Mouse (Mus musculus): ENCODE results near the gene Morc3. TPM values are rescaled to one million over a fixed set of nuclear protein-coding genes. Genes with fewer than 3 reads are reported as not detected.

The Morc3 gene
- polyA plus RNA-seq, 1 experiment from 2014 or later = 27.0 TPM

- ATAC-seq (replicated peaks; ENCODE audit: low FRiP score, low read depth) (no peak), DNase-seq (ENCODE audit: low spot score) (no peak)
- Histone ChIP-seq H3K4me2 (ENCODE audit: low read length) (peak overlapping the region; percentile 84), H3K36me3 (ENCODE audit: insufficient read depth, low read length) (peaks cover 15% of the 10 kb centered on the region; the same call in 1 of the 2 replicates), H3K27ac (no peak overlapping the region), H3K27me3 (ENCODE audit: insufficient read depth, low read length) (no peaks in the 10 kb centered on the region), H3K9me3 (replicated peaks; ENCODE audit: low read length) (no peaks in the 10 kb centered on the region), H3K9ac (ENCODE audit: low read depth, low read length) (peak overlapping the region; percentile 60), H3K4me1 (replicated peaks; ENCODE audit: insufficient read depth, low read length) (0 out of 2 replicates have a peak, but pooled peaks cover 4% of the 10 kb centered on the region), H3K4me3 (replicated peaks; ENCODE audit: low read depth, low read length) (peak overlapping the region; percentile 87)
- no peak for TF ChIP-seq CTCF (IDR thresholded peaks at IDR 0.05; ENCODE audit: low read depth)
- WGBS = 44% methylated on average over 5 of the region's 5 CpGs
These were observed 52.8 kb downstream of the Morc3 start for GRCm38 (mm10) chr16:93884722-93885113.

GRCm38 (mm10) chr16:93888481-93888880, 56.6 kb downstream of the Morc3 start:
- no peak overlapping the region for H3K4me3 ChIP-seq (replicated peaks; ENCODE audit: low read depth, low read length)
- peaks cover 19% of the 10 kb centered on the region; the same call in 1 of the 2 replicates for H3K36me3 ChIP-seq (ENCODE audit: insufficient read depth, low read length)
- DNase-seq (ENCODE audit: low spot score) (no peak), ATAC-seq (replicated peaks; ENCODE audit: low FRiP score, low read depth) (no peak)
- H3K9ac ChIP-seq (ENCODE audit: low read depth, low read length) = no peak overlapping the region
- WGBS = 85% methylated on average over 6 of the region's 6 CpGs
- H3K9me3 ChIP-seq (replicated peaks; ENCODE audit: low read length) = no peaks in the 10 kb centered on the region
- no peaks in the 10 kb centered on the region for H3K27me3 ChIP-seq (ENCODE audit: insufficient read depth, low read length)
- no peak overlapping the region for H3K4me2 ChIP-seq (ENCODE audit: low read length)
- no peak overlapping the region for H3K27ac ChIP-seq
- TF ChIP-seq CTCF (IDR thresholded peaks at IDR 0.05; ENCODE audit: low read depth) = no peak
- H3K4me1 ChIP-seq (replicated peaks; ENCODE audit: insufficient read depth, low read length) = 0 out of 2 replicates have a peak, but pooled peaks cover 4% of the 10 kb centered on the region

- peaks cover 22% of the 10 kb centered on the region; the same call in 1 of the 2 replicates for H3K36me3 ChIP-seq (ENCODE audit: insufficient read depth, low read length)
- H3K9ac ChIP-seq (ENCODE audit: low read depth, low read length) = no peak overlapping the region
- H3K4me2 ChIP-seq (ENCODE audit: low read length) = no peak overlapping the region
- no peak overlapping the region for H3K27ac ChIP-seq
- no peak for TF ChIP-seq CTCF (IDR thresholded peaks at IDR 0.05; ENCODE audit: low read depth)
- 0 out of 2 replicates have a peak, but pooled peaks cover 2% of the 10 kb centered on the region for H3K4me1 ChIP-seq (replicated peaks; ENCODE audit: insufficient read depth, low read length)
- H3K27me3 ChIP-seq (ENCODE audit: insufficient read depth, low read length) = no peaks in the 10 kb centered on the region
- ATAC-seq (replicated peaks; ENCODE audit: low FRiP score, low read depth) = no peak
- no peak overlapping the region for H3K4me3 ChIP-seq (replicated peaks; ENCODE audit: low read depth, low read length)
- 86% methylated on average over 12 of the region's 12 CpGs for WGBS
- DNase-seq (ENCODE audit: low spot score) = no peak
- no peaks in the 10 kb centered on the region for H3K9me3 ChIP-seq (replicated peaks; ENCODE audit: low read length)
These were observed 59.2 kb downstream of the Morc3 start for GRCm38 (mm10) chr16:93890948-93891604.

- no peak for TF ChIP-seq CTCF (IDR thresholded peaks at IDR 0.05; ENCODE audit: low read depth)
- ATAC-seq (replicated peaks; ENCODE audit: low FRiP score, low read depth) (no peak; the same call in 1 of the 2 replicates), DNase-seq (ENCODE audit: low spot score) (no peak)
- Histone ChIP-seq H3K36me3 (ENCODE audit: insufficient read depth, low read length) (peaks cover 15% of the 10 kb centered on the region; the same call in 1 of the 2 replicates), H3K4me3 (replicated peaks; ENCODE audit: low read depth, low read length) (no peak overlapping the region), H3K9ac (ENCODE audit: low read depth, low read length) (no peak overlapping the region), H3K4me2 (ENCODE audit: low read length) (no peak overlapping the region), H3K9me3 (replicated peaks; ENCODE audit: low read length) (no peaks in the 10 kb centered on the region), H3K27me3 (ENCODE audit: insufficient read depth, low read length) (no peaks in the 10 kb centered on the region), H3K4me1 (replicated peaks; ENCODE audit: insufficient read depth, low read length) (no peaks in the 10 kb centered on the region), H3K27ac (no peak overlapping the region)
- 88% methylated on average over 5 of the region's 5 CpGs for WGBS
These were observed 61.4 kb downstream of the Morc3 start for GRCm38 (mm10) chr16:93893285-93893684.

- peak; percentile 66 for TF ChIP-seq CTCF (IDR thresholded peaks at IDR 0.05; ENCODE audit: low read depth)
- no peak overlapping the region for H3K9ac ChIP-seq (ENCODE audit: low read depth, low read length)
- H3K4me1 ChIP-seq (replicated peaks; ENCODE audit: insufficient read depth, low read length) = 0 out of 2 replicates have a peak, but pooled peaks cover 3% of the 10 kb centered on the region
- 72% methylated on average over 6 of the region's 6 CpGs for WGBS
- H3K4me3 ChIP-seq (replicated peaks; ENCODE audit: low read depth, low read length) = no peak overlapping the region
- DNase-seq (ENCODE audit: low spot score) = no peak
- H3K4me2 ChIP-seq (ENCODE audit: low read length) = no peak overlapping the region
- no peaks in the 10 kb centered on the region for H3K9me3 ChIP-seq (replicated peaks; ENCODE audit: low read length)
- no peaks in the 10 kb centered on the region for H3K36me3 ChIP-seq (ENCODE audit: insufficient read depth, low read length)
- no peaks in the 10 kb centered on the region for H3K27me3 ChIP-seq (ENCODE audit: insufficient read depth, low read length)
- no peak overlapping the region for H3K27ac ChIP-seq
- 0 out of 2 replicates have a peak, but pooled peaks have one; percentile 30 for ATAC-seq (replicated peaks; ENCODE audit: low FRiP score, low read depth)
These were observed 71.1 kb downstream of the Morc3 start for GRCm38 (mm10) chr16:93903027-93903426.

GRCm38 (mm10) chr16:93906156-93907014, 74.5 kb downstream of the Morc3 start:
- no peak overlapping the region for H3K9ac ChIP-seq (ENCODE audit: low read depth, low read length)

More at GRCm38 (mm10) chr16:93906156-93907014, 74.5 kb downstream of the Morc3 start:
- no peaks in the 10 kb centered on the region for H3K27me3 ChIP-seq (ENCODE audit: insufficient read depth, low read length)
- peak overlapping the region; percentile 55 for H3K27ac ChIP-seq
- H3K36me3 ChIP-seq (ENCODE audit: insufficient read depth, low read length) = no peaks in the 10 kb centered on the region
- TF ChIP-seq CTCF (IDR thresholded peaks at IDR 0.05; ENCODE audit: low read depth) = peak; percentile 97
- 0 out of 2 replicates have a peak, but pooled peaks cover 3% of the 10 kb centered on the region for H3K4me1 ChIP-seq (replicated peaks; ENCODE audit: insufficient read depth, low read length)
- ATAC-seq (replicated peaks; ENCODE audit: low FRiP score, low read depth) (peak; percentile 71), DNase-seq (ENCODE audit: low spot score) (peak; percentile 77)
- no peak overlapping the region for H3K4me3 ChIP-seq (replicated peaks; ENCODE audit: low read depth, low read length)
- H3K4me2 ChIP-seq (ENCODE audit: low read length) = no peak overlapping the region
- no peaks in the 10 kb centered on the region for H3K9me3 ChIP-seq (replicated peaks; ENCODE audit: low read length)
- WGBS = 54% methylated on average over 11 of the region's 11 CpGs
